Mouse (Mus musculus) neural tube, embryonic 15.5 days (tissue): Measurements from ENCODE around the gene Dpm3. TPM values are rescaled to one million over a fixed set of nuclear protein-coding genes. Genes with fewer than 3 reads are reported as not detected.

Experiments
- ATAC-seq: fragments of 200-750 bp; cut with Nextera tagmentation; 2 replicates; pipeline ENCODE4 v1.8.0; 2017; ENCODE audit warnings: mild to moderate bottlenecking, moderate TSS enrichment, moderate library complexity; ENCODE audit not compliant: low FRiP score
- H3K27ac ChIP-seq: fragments of 300-500 bp; sonication (generic); replicated peaks from 2 replicates; pipeline ENCODE4 v1.5.1; 2015; ENCODE audit warnings: mild to moderate bottlenecking, inconsistent platforms
- H3K27me3 ChIP-seq: fragments of 300-500 bp; sonication (generic); replicated peaks from 2 replicates; pipeline ENCODE4 v1.6.1; 2015; ENCODE audit warnings: inconsistent platforms
- H3K36me3 ChIP-seq: fragments of 300-500 bp; sonication (generic); 2 replicates; pipeline ENCODE4 v1.6.1; 2015; ENCODE audit warnings: inconsistent platforms
- H3K4me1 ChIP-seq: fragments of 300-500 bp; sonication (generic); 2 replicates; pipeline ENCODE4 v1.6.1; 2015; ENCODE audit warnings: inconsistent platforms
- H3K4me2 ChIP-seq: fragments of 300-500 bp; sonication (generic); 2 replicates; pipeline ENCODE4 v1.6.1; 2015; ENCODE audit warnings: inconsistent platforms, mild to moderate bottlenecking, moderate library complexity
- H3K4me3 ChIP-seq: fragments of 300-500 bp; sonication (generic); replicated peaks from 2 replicates; pipeline ENCODE4 v1.5.1; 2015; ENCODE audit warnings: mild to moderate bottlenecking, inconsistent platforms
- H3K9ac ChIP-seq: fragments of 300-500 bp; sonication (generic); replicated peaks from 2 replicates; pipeline ENCODE4 v1.6.1; 2015; ENCODE audit warnings: mild to moderate bottlenecking, inconsistent platforms
- H3K9me3 ChIP-seq: fragments of 300-500 bp; sonication (generic); replicated peaks from 2 replicates; pipeline ENCODE4 v1.6.1; 2016; ENCODE audit warnings: inconsistent platforms
- WGBS: fragments of 180-500 bp; shearing (Covaris S2); methylation state at CpG from one replicate; pipeline ENCODE4 v1.1.7; 2015; ENCODE audit warnings: mixed read lengths; 5-methylcytosine and 5-hydroxymethylcytosine counted together
- polyA plus RNA-seq: library from polyadenylated mRNA; unstranded; fragments of >200 nt; fragmentation: Nextera tagmentation; extraction: Ambion mirVana; gene quantifications from 2 replicates; pipeline ENCODE4 v1.2.1, GENCODE M21; 2015

The Dpm3 gene
- polyA plus RNA-seq, 1 experiment from 2014 or later = 85.0 TPM

- Histone ChIP-seq H3K27ac (no peak overlapping the region), H3K36me3 (peaks cover 46% of the 10 kb centered on the region), H3K4me2 (no peak overlapping the region), H3K9ac (no peak overlapping the region), H3K4me3 (no peak overlapping the region), H3K4me1 (peaks cover 11% of the 10 kb centered on the region), H3K9me3 (no peaks in the 10 kb centered on the region), H3K27me3 (no peaks in the 10 kb centered on the region)
- ATAC-seq = no peak
- 66% methylated on average over 6 of the region's 6 CpGs for WGBS
These were observed 26.5 kb upstream of the Dpm3 start for GRCm38 (mm10) chr3:89232614-89233013.

GRCm38 (mm10) chr3:89233562-89234110, 25.5 kb upstream of the Dpm3 start:
- 87% methylated on average over 14 of the region's 14 CpGs for WGBS
- no peaks in the 10 kb centered on the region for H3K9me3 ChIP-seq
- H3K36me3 ChIP-seq = peaks cover 56% of the 10 kb centered on the region
- H3K27me3 ChIP-seq = no peaks in the 10 kb centered on the region
- no peak overlapping the region for H3K27ac ChIP-seq
- H3K4me3 ChIP-seq = no peak overlapping the region
- ATAC-seq = no peak
- H3K9ac ChIP-seq = no peak overlapping the region
- H3K4me2 ChIP-seq = no peak overlapping the region
- H3K4me1 ChIP-seq = peaks cover 1% of the 10 kb centered on the region

GRCm38 (mm10) chr3:89236516-89236915, 22.6 kb upstream of the Dpm3 start:
- Histone ChIP-seq H3K27ac (no peak overlapping the region), H3K9me3 (no peaks in the 10 kb centered on the region), H3K36me3 (peaks cover 85% of the 10 kb centered on the region), H3K27me3 (no peaks in the 10 kb centered on the region), H3K4me1 (no peaks in the 10 kb centered on the region), H3K9ac (no peak overlapping the region), H3K4me2 (no peak overlapping the region), H3K4me3 (no peak overlapping the region)
- no peak for ATAC-seq
- 92% methylated on average over 10 of the region's 10 CpGs for WGBS

- WGBS = 95% methylated on average over 21 of the region's 21 CpGs
- no peaks in the 10 kb centered on the region for H3K9me3 ChIP-seq
- no peak overlapping the region for H3K27ac ChIP-seq
- no peak overlapping the region for H3K4me2 ChIP-seq
- H3K4me3 ChIP-seq = no peak overlapping the region
- peaks cover 12% of the 10 kb centered on the region for H3K4me1 ChIP-seq
- no peaks in the 10 kb centered on the region for H3K27me3 ChIP-seq
- H3K9ac ChIP-seq = no peak overlapping the region
- no peak for ATAC-seq
- H3K36me3 ChIP-seq = peaks cover 94% of the 10 kb centered on the region
These were observed 21.5 kb upstream of the Dpm3 start for GRCm38 (mm10) chr3:89237682-89238081.

GRCm38 (mm10) chr3:89238494-89238893, 20.7 kb upstream of the Dpm3 start:
- no peak overlapping the region for H3K4me3 ChIP-seq
- no peak for ATAC-seq
- no peak overlapping the region for H3K4me2 ChIP-seq
- H3K27me3 ChIP-seq = no peaks in the 10 kb centered on the region
- 80% methylated on average over 11 of the region's 12 CpGs for WGBS
- H3K4me1 ChIP-seq = peaks cover 20% of the 10 kb centered on the region
- no peak overlapping the region for H3K9ac ChIP-seq
- H3K9me3 ChIP-seq = no peaks in the 10 kb centered on the region
- H3K36me3 ChIP-seq = peaks cover 89% of the 10 kb centered on the region
- H3K27ac ChIP-seq = no peak overlapping the region

GRCm38 (mm10) chr3:89242331-89242895, 16.7 kb upstream of the Dpm3 start:
- Histone ChIP-seq H3K4me2 (0 out of 2 replicates have a peak overlapping the region, but pooled peaks have one; percentile 73), H3K36me3 (peaks cover 50% of the 10 kb centered on the region), H3K27ac (no peak overlapping the region), H3K9ac (0 out of 2 replicates have a peak overlapping the region, but pooled peaks have one; percentile 73), H3K9me3 (no peaks in the 10 kb centered on the region), H3K4me3 (no peak overlapping the region), H3K27me3 (no peaks in the 10 kb centered on the region), H3K4me1 (peaks cover 50% of the 10 kb centered on the region)
- ATAC-seq = no peak
- WGBS = 71% methylated on average over 9 of the region's 9 CpGs

GRCm38 (mm10) chr3:89243609-89244008, 15.5 kb upstream of the Dpm3 start:
- WGBS = 10% methylated on average over 14 of the region's 14 CpGs
- Histone ChIP-seq H3K9me3 (no peaks in the 10 kb centered on the region), H3K4me2 (peak overlapping the region; percentile 73), H3K27me3 (no peaks in the 10 kb centered on the region), H3K4me1 (peaks cover 56% of the 10 kb centered on the region), H3K9ac (peak overlapping the region; percentile 73), H3K27ac (0 out of 2 replicates have a peak overlapping the region, but pooled peaks have one; percentile 95), H3K4me3 (peak overlapping the region; percentile 58), H3K36me3 (peaks cover 38% of the 10 kb centered on the region)
- ATAC-seq = no peak

- H3K9me3 ChIP-seq = no peaks in the 10 kb centered on the region
- 12% methylated on average over 25 of the region's 25 CpGs for WGBS
- peak overlapping the region; percentile 95 for H3K27ac ChIP-seq
- peaks cover 56% of the 10 kb centered on the region for H3K4me1 ChIP-seq
- no peaks in the 10 kb centered on the region for H3K27me3 ChIP-seq
- ATAC-seq = peak; percentile 42
- H3K4me2 ChIP-seq = peak overlapping the region; percentile 73
- H3K4me3 ChIP-seq = peak overlapping the region; percentile 58
- peak overlapping the region; percentile 73 for H3K9ac ChIP-seq
- H3K36me3 ChIP-seq = peaks cover 35% of the 10 kb centered on the region
These were observed 14.8 kb upstream of the Dpm3 start for GRCm38 (mm10) chr3:89244158-89244981.

GRCm38 (mm10) chr3:89244982-89245687, 14.0 kb upstream of the Dpm3 start:
- Histone ChIP-seq H3K4me1 (peaks cover 56% of the 10 kb centered on the region), H3K4me2 (peak overlapping the region; percentile 73), H3K9ac (peak overlapping the region; percentile 73), H3K27ac (peak overlapping the region; percentile 95), H3K27me3 (no peaks in the 10 kb centered on the region), H3K36me3 (peaks cover 34% of the 10 kb centered on the region), H3K4me3 (peak overlapping the region; percentile 58), H3K9me3 (no peaks in the 10 kb centered on the region)
- 2% methylated on average over 14 of the region's 26 CpGs for WGBS
- ATAC-seq = peak; percentile 64

- ATAC-seq = peak; percentile 81
- H3K4me2 ChIP-seq = peak within 1 kb of the TSS; percentile 73
- H3K36me3 ChIP-seq = peaks cover 28% of the 10 kb centered on the region
- peak within 1 kb of the TSS; percentile 58 for H3K4me3 ChIP-seq
- peak within 1 kb of the TSS; percentile 73 for H3K9ac ChIP-seq
- no peaks in the 10 kb centered on the region for H3K9me3 ChIP-seq
- 2% methylated on average over 20 of the region's 20 CpGs for WGBS
- no peaks in the 10 kb centered on the region for H3K27me3 ChIP-seq
- H3K4me1 ChIP-seq = peaks cover 61% of the 10 kb centered on the region
- peak within 1 kb of the TSS; percentile 95 for H3K27ac ChIP-seq
These were observed 13.4 kb upstream of the Dpm3 start, which contains the start of gene Krtcap2 for GRCm38 (mm10) chr3:89245688-89246171. TSS of gene Krtcap2 (plus strand) at chr3:89245966.
